7 mouse cellular contexts compared by ENCODE assay signal in genomic region chr11:79593495-79593894, GRCm38 (mm10). TPM values are rescaled to one million over a fixed set of nuclear protein-coding genes. Genes with fewer than 3 reads are reported as not detected.
A peak's percentile ranks its signal among the peaks of the same experiment; 100 is the strongest.
DNase-seq lines count a peak whose midpoint lies in the region; ATAC-seq lines count a peak whose summit lies in the region.

No protein-coding gene starts in this region.

- WGBS in embryonic facial prominence, embryonic 14.5 days: 28% methylated on average over 11 of the region's 11 CpGs

- peaks cover 6% of the 10 kb centered on the region; the same call in 1 of the 2 replicates for H3K4me1 ChIP-seq in embryonic facial prominence, embryonic 14.5 days (ENCODE audit: control insufficient read depth, insufficient read depth, low read length)

- no peak overlapping the region for H3K27ac ChIP-seq in embryonic facial prominence, embryonic 14.5 days (replicated peaks; ENCODE audit: low read depth, low read length)

- H3K4me2 ChIP-seq in embryonic facial prominence, embryonic 14.5 days (ENCODE audit: low read depth, low read length): no peak overlapping the region

- peak; percentile 69; the same call in 1 of the 2 replicates for ATAC-seq in embryonic facial prominence, embryonic 14.5 days (ENCODE audit: low read depth)
- peak; percentile 45; the same call in 1 of the 2 replicates for ATAC-seq in megakaryocyte progenitor cell, adult 5-6 weeks (replicated peaks; ENCODE audit: poor library complexity)

- peak; percentile 40 for DNase-seq in thymus, postnatal 0 days (ENCODE audit: low spot score)
- DNase-seq in thymus, adult 18-20 months: no peak
- peak; percentile 71 for DNase-seq in embryonic facial prominence, embryonic 14.5 days (ENCODE audit: low spot score)
- DNase-seq in right cerebral cortex, postnatal 4 days: no peak
- DNase-seq in adrenal gland, postnatal 4 days (ENCODE audit: low spot score in 2 of 2): no peak
- no peak for DNase-seq in layer of hippocampus, adult 18-20 months (ENCODE audit: low spot score in 2 of 2)

- no peaks in the 10 kb centered on the region for H3K9me3 ChIP-seq in embryonic facial prominence, embryonic 14.5 days (ENCODE audit: control insufficient read depth, low read length)

- H3K27me3 ChIP-seq in embryonic facial prominence, embryonic 14.5 days (replicated peaks; ENCODE audit: control insufficient read depth, insufficient read depth, low read length): peaks cover 32% of the 10 kb centered on the region

- H3K9ac ChIP-seq in embryonic facial prominence, embryonic 14.5 days (ENCODE audit: low read depth, low read length): no peak overlapping the region

- no peaks in the 10 kb centered on the region for H3K36me3 ChIP-seq in embryonic facial prominence, embryonic 14.5 days (ENCODE audit: control insufficient read depth, insufficient read depth, low read length)

- no peak overlapping the region for H3K4me3 ChIP-seq in embryonic facial prominence, embryonic 14.5 days (ENCODE audit: low read depth, low read length)

RNA-seq across cellular contexts. Expression of gene Rab11fip4, which starts 2.5 kb away (rescaled TPM):
- polyA plus RNA-seq in thymus, postnatal 0 days (2015; fragmentation: Nextera tagmentation; extraction: Ambion mirVana): 8.4 and 8.6 TPM in 2 replicates
- 4.7 and 5.4 TPM in 2 replicates for polyA plus RNA-seq in embryonic facial prominence, embryonic 14.5 days (2014; fragmentation: Nextera tagmentation; extraction: Ambion mirVana)
- 0.85 and 2.0 TPM in 2 replicates for total RNA-seq in megakaryocyte progenitor cell, adult 5-6 weeks (2015)
- 3.2 and 3.7 TPM in 2 replicates for total RNA-seq in megakaryocyte progenitor cell, adult 5-6 weeks (2017)
- total RNA-seq in adrenal gland, postnatal 4 days (2021): 10 to 100 TPM in 1 of 2 experiments, 1 to 10 TPM in 1; 6.8 to 12.4 TPM
- 100 to 1,000 TPM; 171 to 175 TPM for total RNA-seq in layer of hippocampus, adult 18-20 months (2021)

Comparison
In these comparisons a context has a peak if more than half of its experiments do, and no peak if none do; other contexts are left out.
1. DNase-seq: peak in thymus, postnatal 0 days (single experiment) and embryonic facial prominence, embryonic 14.5 days (single experiment); none in thymus, adult 18-20 months (0 of 2), right cerebral cortex, postnatal 4 days (single experiment), adrenal gland, postnatal 4 days (0 of 2) and layer of hippocampus, adult 18-20 months (0 of 2).
2. RNA of gene Rab11fip4, which starts 2.5 kb away (total RNA-seq): 171 to 175 TPM in layer of hippocampus, adult 18-20 months; 6.8 to 12.4 TPM in adrenal gland, postnatal 4 days and 0.85 to 3.7 TPM in megakaryocyte progenitor cell, adult 5-6 weeks; every median in the first group is over 10 times any median in the second.